Mouse (Mus musculus): ENCODE data around the gene Tmigd3. TPM values are rescaled to one million over a fixed set of nuclear protein-coding genes. Genes with fewer than 3 reads are reported as not detected.

Tmigd3 gene
- not detected for polyA plus RNA-seq (2015; fragmentation: Illumina TruSeq; extraction: RNeasy Lipid Tissue Mini Kit (QIAGEN cat#74804); ENCODE audit: insufficient read depth, low replicate concordance)

DNA sequence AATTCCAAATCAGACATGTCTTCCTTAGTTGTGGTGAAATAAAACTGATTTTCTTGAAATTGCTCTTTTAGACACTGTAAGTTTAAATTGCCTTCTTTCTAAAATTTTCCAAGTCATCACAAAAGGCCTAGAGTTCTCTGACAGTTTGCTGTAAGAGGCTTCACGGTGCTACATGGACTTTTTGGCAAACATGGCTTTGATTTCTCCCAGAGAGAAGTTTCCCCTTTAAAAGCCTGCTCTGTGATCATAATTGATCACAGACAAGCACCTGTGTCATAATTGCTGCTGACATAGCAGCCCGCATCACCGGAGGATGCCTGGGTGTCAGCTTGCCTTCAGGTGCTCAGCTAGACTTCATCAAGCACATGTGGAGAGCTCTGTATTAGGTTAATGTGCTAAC lies at the start of gene Tmigd3, which contains the start of gene Adora3:
Tmigd3 (plus strand) TSS at position 346 of the 400 bp plus-strand sequence.
Adora3 (plus strand) TSS at position 301 of the 400 bp plus-strand sequence.

DNA sequence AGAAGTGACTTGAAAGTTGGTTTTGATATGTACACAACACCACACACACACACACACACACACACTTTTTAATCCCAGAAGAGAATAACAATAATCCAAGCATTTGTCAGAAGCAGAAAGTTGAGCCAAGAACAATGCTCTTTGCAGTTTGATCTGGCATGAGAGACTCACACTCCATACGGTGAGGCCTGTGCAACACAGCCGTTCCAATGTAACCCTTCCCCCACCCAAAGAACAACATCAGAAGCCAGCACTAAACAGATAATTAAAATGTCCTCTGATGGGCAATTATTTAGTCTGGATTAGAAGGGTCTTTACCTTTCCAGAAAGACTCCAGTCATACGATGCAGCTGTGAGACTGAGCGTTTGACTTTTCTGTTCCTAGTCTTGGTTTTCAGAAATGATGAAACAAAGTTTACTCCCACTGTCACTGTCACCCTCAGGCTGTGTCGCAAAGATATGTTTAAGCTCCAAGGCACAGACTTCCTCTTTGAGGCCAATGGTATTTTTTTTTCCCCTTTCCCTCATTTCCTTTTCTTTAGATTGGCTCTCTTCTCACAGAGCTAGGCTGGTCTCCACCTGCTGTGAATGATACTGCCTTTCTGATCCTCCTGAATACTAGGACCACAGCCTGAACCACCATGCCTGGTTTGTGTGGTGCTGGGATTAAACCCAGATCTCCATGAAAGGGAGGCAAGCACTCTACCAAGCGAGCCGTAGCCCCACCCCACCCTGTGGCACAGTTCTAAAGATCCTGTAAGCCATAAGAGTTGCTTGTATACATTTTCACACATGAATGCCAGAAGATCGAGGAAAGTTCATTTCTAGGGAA lies 61.8 kb downstream of the Tmigd3 start, which contains the start of gene I830077J02Rik:
I830077J02Rik (minus strand) TSS at position 425 of the 832 bp plus-strand sequence.

DNA sequence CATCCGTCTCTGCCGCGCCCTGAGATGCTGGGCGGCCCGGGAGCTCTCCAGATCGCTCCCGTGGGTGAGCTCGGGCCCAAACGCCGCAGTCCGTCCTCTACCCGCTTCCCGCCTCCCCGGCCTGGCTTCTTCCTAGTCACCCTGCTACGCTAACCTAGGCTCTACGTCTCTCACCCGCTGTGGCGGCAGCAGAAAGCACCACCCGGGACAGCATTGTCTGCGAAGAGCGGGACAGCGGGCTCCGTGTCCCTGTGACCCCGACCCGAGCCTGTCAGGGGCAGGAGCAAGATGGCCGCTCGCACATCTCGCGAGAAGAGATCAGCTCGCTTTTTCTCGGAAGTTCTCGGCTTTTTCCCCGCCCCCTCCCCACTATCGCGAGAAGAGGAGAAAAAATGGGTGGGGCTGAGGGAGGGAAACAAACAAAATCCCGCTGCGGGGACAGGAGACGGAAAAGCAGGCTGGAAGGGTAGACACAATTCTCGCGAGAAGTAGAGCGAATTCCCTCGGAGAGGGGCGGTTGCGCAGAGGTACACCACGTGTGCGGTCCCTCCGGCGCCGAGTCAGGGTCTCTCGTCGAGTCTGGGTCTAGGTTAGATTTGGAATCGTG lies 88.4 kb downstream of the Tmigd3 start, which contains the start of gene Wdr77:
Wdr77 (plus strand) TSS at position 396 of the 607 bp plus-strand sequence.

DNA sequence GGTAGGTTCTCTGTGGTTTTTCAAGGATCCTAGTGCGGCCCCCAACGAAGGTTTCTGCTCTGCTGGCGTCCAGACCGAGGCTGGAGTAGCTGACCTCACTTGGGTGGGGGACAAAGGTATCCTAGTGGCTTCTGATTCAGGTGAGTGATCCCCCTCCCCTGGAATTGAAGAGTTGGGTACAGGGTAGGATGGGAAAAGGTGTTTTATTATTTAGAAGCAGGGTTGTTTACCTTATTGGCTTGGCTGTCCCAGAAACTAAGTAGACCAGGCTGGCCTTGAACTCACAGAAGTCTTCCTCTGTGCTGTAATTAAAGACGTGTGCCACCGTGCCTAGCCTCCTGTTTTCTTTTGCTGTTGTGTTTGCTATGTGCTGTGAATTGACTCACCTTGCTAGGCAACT lies 89.3 kb downstream of the Tmigd3 start, which contains the start of gene Atp5f1:
Atp5f1 (minus strand) TSS at position 101 of the 400 bp plus-strand sequence.

DNA sequence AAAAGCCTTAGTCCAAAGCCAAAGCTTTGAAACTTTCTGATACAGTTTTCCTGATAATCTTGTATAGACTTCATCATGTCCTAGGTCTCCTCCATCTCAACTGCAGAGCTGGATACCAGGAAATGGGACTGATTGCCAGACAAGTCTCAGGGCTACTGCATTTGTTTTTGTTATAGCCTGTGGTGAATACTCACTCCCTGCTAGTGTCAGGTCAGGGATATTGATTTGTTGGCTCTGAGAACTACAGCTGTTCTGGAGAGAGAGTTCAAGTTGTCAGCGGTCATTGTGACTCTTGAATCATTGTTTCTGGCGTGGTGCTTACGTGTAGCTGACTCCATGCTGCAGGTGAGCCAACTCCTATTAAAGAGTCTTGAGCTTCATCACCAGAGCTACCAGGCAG lies 102.7 kb downstream of the Tmigd3 start, which contains the start of gene Ovgp1:
Ovgp1 (plus strand) TSS at position 301 of the 400 bp plus-strand sequence.

Other genes starting within 250 kb of the Tmigd3 start
- 33.6 TPM for gene Ddx20, start 183.3 kb upstream of the Tmigd3 start, polyA plus RNA-seq (2015; fragmentation: Illumina TruSeq; extraction: RNeasy Lipid Tissue Mini Kit (QIAGEN cat#74804); ENCODE audit: insufficient read depth, low replicate concordance)
- gene Inka2, start 166.3 kb upstream of the Tmigd3 start, polyA plus RNA-seq (2015; fragmentation: Illumina TruSeq; extraction: RNeasy Lipid Tissue Mini Kit (QIAGEN cat#74804); ENCODE audit: insufficient read depth, low replicate concordance) = 1.4 TPM
- 412 TPM for gene Rap1a, start 69.6 kb upstream of the Tmigd3 start, polyA plus RNA-seq (2015; fragmentation: Illumina TruSeq; extraction: RNeasy Lipid Tissue Mini Kit (QIAGEN cat#74804); ENCODE audit: insufficient read depth, low replicate concordance)
- 2.4 TPM for gene Adora3, start within 50 bp of the Tmigd3 start, polyA plus RNA-seq (2015; fragmentation: Illumina TruSeq; extraction: RNeasy Lipid Tissue Mini Kit (QIAGEN cat#74804); ENCODE audit: insufficient read depth, low replicate concordance)
- 69.2 TPM for gene I830077J02Rik, start 61.8 kb downstream of the Tmigd3 start, polyA plus RNA-seq (2015; fragmentation: Illumina TruSeq; extraction: RNeasy Lipid Tissue Mini Kit (QIAGEN cat#74804); ENCODE audit: insufficient read depth, low replicate concordance)
- 62.0 TPM for gene Wdr77, start 88.5 kb downstream of the Tmigd3 start, polyA plus RNA-seq (2015; fragmentation: Illumina TruSeq; extraction: RNeasy Lipid Tissue Mini Kit (QIAGEN cat#74804); ENCODE audit: insufficient read depth, low replicate concordance)
- gene Atp5f1, start 89.2 kb downstream of the Tmigd3 start, polyA plus RNA-seq (2015; fragmentation: Illumina TruSeq; extraction: RNeasy Lipid Tissue Mini Kit (QIAGEN cat#74804); ENCODE audit: insufficient read depth, low replicate concordance) = 294 TPM
- gene Ovgp1, start 102.8 kb downstream of the Tmigd3 start, polyA plus RNA-seq (2015; fragmentation: Illumina TruSeq; extraction: RNeasy Lipid Tissue Mini Kit (QIAGEN cat#74804); ENCODE audit: insufficient read depth, low replicate concordance) = 9.7 TPM
- 1.7 TPM for gene Pifo, start 143.7 kb downstream of the Tmigd3 start, polyA plus RNA-seq (2015; fragmentation: Illumina TruSeq; extraction: RNeasy Lipid Tissue Mini Kit (QIAGEN cat#74804); ENCODE audit: insufficient read depth, low replicate concordance)
- 5.2 TPM for gene Chil5, start 161.9 kb downstream of the Tmigd3 start, polyA plus RNA-seq (2015; fragmentation: Illumina TruSeq; extraction: RNeasy Lipid Tissue Mini Kit (QIAGEN cat#74804); ENCODE audit: insufficient read depth, low replicate concordance)
- 0.14 TPM for gene Chia1, start 242.3 kb downstream of the Tmigd3 start, polyA plus RNA-seq (2015; fragmentation: Illumina TruSeq; extraction: RNeasy Lipid Tissue Mini Kit (QIAGEN cat#74804); ENCODE audit: insufficient read depth, low replicate concordance)